Mouse (Mus musculus) lung, postnatal 36 days (tissue): ENCODE measurements around the gene Nkx1-1.

Experiments
- DNase-seq: peaks from one replicate; pipeline ENCODE4 v3.0.0; 2022; ENCODE audit warnings: mixed read lengths

Gene Nkx1-1

GRCm38 (mm10) chr5:33433201-33434138 is at the start of gene Nkx1-1:
Nkx1-1 (minus strand) TSS chr5:33433976.
- no peak for DNase-seq

- no peak for DNase-seq
Measured at GRCm38 (mm10) chr5:33481318-33481685, 47.5 kb upstream of the Nkx1-1 start.

DNA sequence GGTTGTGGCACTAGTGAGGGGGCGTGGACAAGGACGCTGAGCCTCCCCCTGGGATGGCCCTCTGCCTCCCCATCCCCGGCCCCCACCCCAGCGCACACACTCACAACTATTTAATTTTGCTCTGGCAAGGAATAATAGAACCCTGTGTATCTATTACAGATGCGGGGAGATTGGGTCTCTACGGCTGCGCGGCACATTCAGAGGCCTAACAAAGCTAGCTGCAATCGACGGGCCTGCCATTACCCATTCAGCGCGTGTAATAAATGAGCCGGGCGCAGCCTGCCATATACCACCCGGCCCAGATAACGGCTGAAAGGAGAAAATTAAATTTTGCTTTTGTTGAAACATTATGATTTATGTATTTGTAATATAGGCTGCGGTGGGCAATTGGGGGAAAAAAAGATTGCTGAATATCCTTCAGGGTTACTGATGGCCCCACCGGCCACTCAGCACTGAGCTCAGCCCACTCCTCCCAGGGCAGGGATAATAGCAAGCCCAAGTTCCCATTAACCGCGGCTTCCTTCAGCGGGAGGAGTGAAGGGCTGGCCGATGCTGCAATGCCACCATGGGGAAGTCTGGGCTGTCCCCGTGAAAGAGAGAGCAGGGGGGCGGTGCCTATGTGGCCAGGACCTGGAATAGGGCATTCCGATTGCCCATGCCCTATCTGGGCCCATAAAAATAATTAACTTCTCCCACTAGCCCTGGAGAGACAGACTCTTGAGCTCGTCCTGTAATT is 47.0 kb upstream of the Nkx1-1 start:
- no peak for DNase-seq

DNA sequence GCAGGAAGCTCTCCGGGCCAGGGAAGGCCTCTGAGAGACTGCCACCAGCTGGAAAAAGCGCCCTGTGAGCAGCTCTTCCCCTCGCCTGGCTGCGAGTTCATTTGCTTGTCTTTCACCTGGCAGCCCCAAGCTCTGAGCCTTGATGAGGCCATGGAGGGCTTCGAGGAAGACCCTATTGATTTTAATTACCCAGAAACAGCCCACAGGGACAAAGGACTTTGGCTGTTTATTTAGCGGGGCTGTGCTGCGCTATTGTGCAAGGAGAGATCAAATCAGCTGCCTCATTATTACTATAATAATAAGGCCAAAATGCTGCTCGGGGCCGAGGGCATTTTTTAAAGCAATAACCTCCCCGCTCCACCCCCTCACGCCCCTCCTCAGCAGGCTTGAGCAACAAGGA is 31.7 kb upstream of the Nkx1-1 start:
- no peak for DNase-seq

- DNase-seq: no peak
Measured at GRCm38 (mm10) chr5:33464390-33464789, 30.6 kb upstream of the Nkx1-1 start.

GRCm38 (mm10) chr5:33459111-33459510 is 25.3 kb upstream of the Nkx1-1 start:
- DNase-seq: no peak

- no peak for DNase-seq
Measured at GRCm38 (mm10) chr5:33458132-33458622, 24.4 kb upstream of the Nkx1-1 start.

- DNase-seq: no peak
Measured at GRCm38 (mm10) chr5:33455737-33456136, 22.0 kb upstream of the Nkx1-1 start.

GRCm38 (mm10) chr5:33443794-33444193 is 10.0 kb upstream of the Nkx1-1 start:
- DNase-seq: no peak

DNA sequence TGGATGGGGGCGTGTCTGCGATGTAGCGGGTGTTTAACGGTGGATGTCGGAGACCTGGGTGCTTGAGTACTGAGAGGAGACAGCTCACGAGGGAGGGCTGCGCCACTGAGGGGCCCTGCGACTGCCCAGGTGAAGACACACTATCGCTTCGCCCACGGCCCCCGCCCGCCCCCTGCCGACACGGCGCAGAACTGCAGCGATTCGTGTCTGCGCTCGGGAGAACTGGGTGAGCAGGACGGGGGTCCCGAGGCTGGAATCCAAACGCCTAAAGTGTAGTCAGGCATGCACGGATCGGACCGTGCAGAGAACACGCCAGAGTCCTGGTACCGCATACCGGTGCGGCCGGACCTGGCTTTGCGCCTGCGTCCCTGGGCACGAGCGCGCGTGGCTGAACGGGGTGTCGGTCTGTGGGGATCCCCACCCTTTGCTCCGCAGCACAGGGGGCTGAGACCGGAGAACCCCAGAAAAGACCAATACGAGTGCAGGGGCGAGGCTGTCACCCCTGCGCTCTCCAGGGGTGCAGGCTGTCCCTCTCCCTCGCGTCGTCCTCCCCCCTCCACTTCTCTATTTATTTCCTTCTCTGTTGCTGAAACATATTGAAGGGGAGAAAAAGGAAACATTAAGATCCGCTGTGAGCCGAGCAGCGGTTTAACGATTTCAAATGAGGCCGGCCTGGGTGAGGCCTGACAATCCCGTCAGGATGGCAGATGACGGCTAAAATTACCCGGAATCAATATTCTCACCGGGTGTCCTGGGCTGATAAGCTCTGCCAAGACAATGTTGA is 9.3 kb upstream of the Nkx1-1 start:
- peak; percentile 42 for DNase-seq

GRCm38 (mm10) chr5:33438214-33438613 is 4.4 kb upstream of the Nkx1-1 start:
- peak; percentile 93 for DNase-seq

- no peak for DNase-seq
Measured at GRCm38 (mm10) chr5:33435941-33436340, 2.2 kb upstream of the Nkx1-1 start.

DNA sequence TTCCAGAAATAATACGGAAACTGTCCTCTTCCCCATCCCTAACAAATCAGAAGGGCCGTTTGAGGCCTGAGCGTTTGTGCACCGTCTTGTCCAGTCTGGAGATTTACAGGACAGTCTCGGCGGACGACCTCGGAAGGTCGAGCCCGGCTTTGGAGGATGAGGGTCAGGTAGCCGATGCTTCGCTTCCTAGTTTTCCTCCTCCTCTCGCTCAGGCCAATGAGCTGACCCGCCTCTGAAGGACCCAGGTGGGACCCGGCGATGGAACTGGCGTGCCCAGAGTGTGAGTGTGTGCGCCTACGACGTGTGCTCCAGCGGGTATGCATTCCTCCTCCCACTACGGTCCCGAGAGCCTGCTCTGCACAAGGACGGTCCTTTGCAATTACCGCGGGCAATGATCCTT is 1.4 kb upstream of the Nkx1-1 start:
- no peak for DNase-seq

- DNase-seq: no peak
Measured at GRCm38 (mm10) chr5:33434141-33434780, 485 bp upstream of the Nkx1-1 start.

DNA sequence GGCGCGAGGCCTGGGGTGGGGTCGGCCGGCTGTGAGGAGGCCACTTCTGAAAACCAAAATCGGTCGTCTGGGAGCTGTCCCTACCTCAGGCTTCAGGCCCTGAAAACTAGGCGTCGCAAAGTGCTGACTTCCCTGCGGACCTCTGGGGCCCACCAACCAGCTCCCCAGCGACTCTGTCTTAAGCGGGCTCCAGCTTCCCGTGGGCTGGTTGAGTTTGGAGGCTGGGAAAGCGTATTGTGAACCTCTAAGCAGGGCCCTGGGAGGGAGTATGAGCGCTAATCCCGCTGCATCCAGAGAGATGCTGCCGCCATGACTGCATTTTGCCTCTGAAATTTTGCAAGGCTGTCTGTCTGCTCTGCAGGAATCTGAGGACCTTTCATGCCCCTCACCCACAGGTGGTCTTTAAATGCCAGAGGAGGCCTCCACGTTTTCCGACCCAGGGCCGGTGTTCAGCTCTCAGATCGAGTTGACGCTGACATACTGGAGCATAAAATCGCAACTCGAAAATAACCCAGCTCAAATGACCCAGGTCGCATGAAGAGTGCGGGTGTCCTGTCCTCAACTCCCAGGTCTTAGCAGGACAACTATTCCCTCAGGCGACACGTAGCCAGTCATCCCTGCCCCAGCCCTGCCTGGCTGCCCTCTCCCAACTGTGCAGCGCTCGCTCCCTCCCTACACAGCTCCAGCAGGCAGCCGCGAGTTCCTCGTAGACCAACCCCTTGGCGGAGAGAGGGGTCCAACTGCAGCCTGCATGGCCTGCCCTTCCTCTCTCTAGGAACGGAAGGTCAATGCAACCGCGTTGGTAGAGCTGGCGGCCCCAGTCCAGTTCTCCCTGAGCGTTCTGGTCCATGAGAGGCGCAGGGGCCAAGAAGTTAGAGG is 1.5 kb downstream of the Nkx1-1 start:
- no peak for DNase-seq

DNA sequence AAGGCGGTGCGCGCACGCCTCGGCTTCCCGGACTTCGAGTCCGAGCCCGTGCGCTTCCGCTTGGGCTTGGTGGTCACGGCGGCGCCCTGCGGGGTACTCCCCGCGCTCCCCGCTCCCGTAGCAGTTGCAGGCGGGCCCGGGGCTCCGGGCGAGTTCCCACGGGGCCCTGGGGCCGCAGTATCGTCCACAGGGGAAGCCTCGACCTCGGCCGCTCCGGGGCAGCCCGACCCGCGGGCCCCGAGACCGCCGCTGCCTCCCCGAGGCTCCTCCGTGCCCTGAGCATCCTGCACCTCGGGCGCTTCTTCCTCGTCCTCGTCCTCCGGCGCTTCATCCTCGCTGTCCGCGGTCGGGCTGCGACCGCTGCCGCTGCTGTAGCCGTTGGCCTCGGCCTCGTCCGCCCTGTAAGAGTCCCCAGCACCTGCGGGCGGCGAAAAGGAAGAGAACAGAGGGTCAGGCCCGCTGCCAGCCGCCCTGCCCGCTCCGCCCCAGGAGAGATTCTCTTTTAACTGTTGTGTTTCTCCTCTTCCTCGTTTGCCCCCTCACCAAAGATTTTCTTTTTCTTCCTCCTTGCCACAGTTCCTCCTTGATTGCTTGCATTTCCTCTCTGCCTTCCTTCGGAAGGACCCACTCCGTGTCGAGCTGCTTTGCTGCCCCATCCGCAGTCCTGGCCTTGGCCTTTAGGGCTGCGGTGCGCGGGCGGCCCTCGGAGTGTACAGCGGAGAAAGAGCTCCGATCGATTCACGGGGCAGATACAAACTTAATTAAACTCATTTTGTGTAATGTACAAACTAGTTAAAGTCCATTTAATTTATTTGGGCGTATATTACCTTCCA is 2.4 kb downstream of the Nkx1-1 start:
- no peak for DNase-seq

DNA sequence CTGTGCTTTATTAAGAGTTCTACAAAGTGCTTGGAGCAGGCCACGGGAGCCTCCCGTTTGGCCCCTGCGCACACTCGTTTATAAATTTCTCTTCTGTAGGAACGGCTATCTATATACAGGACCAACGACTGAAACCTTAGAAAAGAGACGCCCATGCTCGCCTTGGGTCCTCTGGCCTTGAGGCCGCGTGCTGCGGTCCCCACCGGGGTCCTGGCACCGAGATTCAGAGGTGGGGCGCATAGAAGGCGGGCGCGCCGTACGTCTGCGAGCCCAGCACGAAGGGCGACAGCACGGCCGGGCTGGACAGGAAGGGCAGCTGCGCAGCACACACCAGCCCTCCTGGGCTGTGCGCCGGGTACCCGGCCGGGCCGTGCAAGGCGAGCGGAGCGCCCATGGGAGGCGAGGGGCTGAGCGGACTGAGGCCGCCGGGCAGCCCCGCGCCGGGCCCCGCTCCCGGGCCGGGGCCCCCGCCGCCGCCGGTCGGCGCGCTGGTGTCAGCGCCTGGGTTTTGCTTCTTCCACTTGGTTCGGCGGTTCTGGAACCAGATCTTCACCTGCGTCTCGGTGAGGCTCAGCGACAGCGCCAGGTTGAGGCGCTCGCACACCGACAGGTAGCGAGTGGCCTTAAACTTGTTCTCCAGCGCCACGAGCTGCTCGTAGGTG is 3.1 kb downstream of the Nkx1-1 start:
- no peak for DNase-seq

GRCm38 (mm10) chr5:33430106-33430505 is 3.7 kb downstream of the Nkx1-1 start:
- DNase-seq: no peak

- DNase-seq: no peak
Measured at GRCm38 (mm10) chr5:33427461-33427860, 6.3 kb downstream of the Nkx1-1 start.

GRCm38 (mm10) chr5:33420313-33420712 is 13.5 kb downstream of the Nkx1-1 start:
- no peak for DNase-seq
